Mouse (Mus musculus): Measurements from ENCODE around the gene Thsd7b. TPM values are rescaled to one million over a fixed set of nuclear protein-coding genes. Genes with fewer than 3 reads are reported as not detected.
"Not testable (repeated sequence)": the region's sequence is repeated elsewhere in the genome, so short reads cannot be mapped to it uniquely, and the experiment has no call there.

Gene Thsd7b
- polyA plus RNA-seq, 1 experiment = 0.11 TPM

- DNase-seq = peak; percentile 42
- no peaks in the 10 kb centered on the region for H3K27me3 ChIP-seq (replicated peaks; ENCODE audit: control insufficient read depth, insufficient read depth, low read length)
- H3K4me3 ChIP-seq (ENCODE audit: insufficient read depth, low read depth, low read length) = no peak overlapping the region
- H3K4me1 ChIP-seq (ENCODE audit: control insufficient read depth, insufficient read depth, low read length) = no peaks in the 10 kb centered on the region
- no peaks in the 10 kb centered on the region for H3K36me3 ChIP-seq (ENCODE audit: control insufficient read depth, insufficient read depth, low read length)
- no peak overlapping the region for H3K27ac ChIP-seq (ENCODE audit: insufficient read depth, low read depth, low read length)
- TF ChIP-seq POLR2A (IDR thresholded peaks at IDR 0.05; ENCODE audit: low read depth, low read length) = no peak
- peak; percentile 50 for TF ChIP-seq CTCF (conservative IDR thresholded peaks at IDR 0.05; ENCODE audit: insufficient read depth, insufficient read length, low read depth, low read length)
- 38% methylated on average over 6 of the region's 6 CpGs for WGBS
Observed at GRCm38 (mm10) chr1:130192190-130193028, 919.3 kb downstream of the Thsd7b start.

- H3K27ac ChIP-seq (ENCODE audit: insufficient read depth, low read depth, low read length) = no peak overlapping the region
- DNase-seq = no peak
- TF ChIP-seq CTCF (conservative IDR thresholded peaks at IDR 0.05; ENCODE audit: insufficient read depth, insufficient read length, low read depth, low read length) = no peak
- TF ChIP-seq POLR2A (IDR thresholded peaks at IDR 0.05; ENCODE audit: low read depth, low read length) = no peak
- no peak overlapping the region for H3K4me3 ChIP-seq (ENCODE audit: insufficient read depth, low read depth, low read length)
- no peaks in the 10 kb centered on the region for H3K27me3 ChIP-seq (replicated peaks; ENCODE audit: control insufficient read depth, insufficient read depth, low read length)
- H3K4me1 ChIP-seq (ENCODE audit: control insufficient read depth, insufficient read depth, low read length) = no peaks in the 10 kb centered on the region
- no peaks in the 10 kb centered on the region for H3K36me3 ChIP-seq (ENCODE audit: control insufficient read depth, insufficient read depth, low read length)
- WGBS = 75% methylated on average over 3 of the region's 3 CpGs
Observed at GRCm38 (mm10) chr1:130217404-130217803, 944.3 kb downstream of the Thsd7b start.

GRCm38 (mm10) chr1:130222904-130223303, 949.8 kb downstream of the Thsd7b start:
- Histone ChIP-seq H3K27ac (ENCODE audit: insufficient read depth, low read depth, low read length) (no peak overlapping the region), H3K36me3 (ENCODE audit: control insufficient read depth, insufficient read depth, low read length) (no peaks in the 10 kb centered on the region), H3K4me3 (ENCODE audit: insufficient read depth, low read depth, low read length) (no peak overlapping the region), H3K27me3 (replicated peaks; ENCODE audit: control insufficient read depth, insufficient read depth, low read length) (no peaks in the 10 kb centered on the region), H3K4me1 (ENCODE audit: control insufficient read depth, insufficient read depth, low read length) (no peaks in the 10 kb centered on the region)
- no peak for DNase-seq
- TF ChIP-seq CTCF (conservative IDR thresholded peaks at IDR 0.05; ENCODE audit: insufficient read depth, insufficient read length, low read depth, low read length) = no peak
- no peak for TF ChIP-seq POLR2A (IDR thresholded peaks at IDR 0.05; ENCODE audit: low read depth, low read length)
- 53% methylated on average over 2 of the region's 2 CpGs for WGBS

GRCm38 (mm10) chr1:130245563-130245962, 972.5 kb downstream of the Thsd7b start:
- Histone ChIP-seq H3K4me3 (ENCODE audit: insufficient read depth, low read depth, low read length) (no peak overlapping the region), H3K36me3 (ENCODE audit: control insufficient read depth, insufficient read depth, low read length) (no peaks in the 10 kb centered on the region)

DNA sequence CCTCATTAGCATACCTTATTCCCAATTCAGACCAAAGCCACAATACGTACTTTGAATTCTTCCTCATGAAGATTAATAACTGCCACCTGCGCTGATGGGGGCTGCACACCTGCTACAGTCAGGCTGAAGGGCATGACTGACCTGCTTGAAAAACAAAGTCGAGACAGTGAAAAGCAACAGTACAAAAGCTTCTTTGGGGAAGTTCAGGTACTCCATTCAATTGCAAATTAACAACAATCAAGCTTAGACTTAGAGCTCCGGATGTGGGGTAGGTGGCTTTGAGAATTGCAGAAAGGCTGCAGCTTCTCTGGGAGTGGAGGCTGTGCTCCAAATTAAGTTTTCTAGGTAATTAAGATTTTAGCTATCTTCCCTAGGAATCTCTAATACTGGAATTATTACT, 973.2 kb downstream of the Thsd7b start:
- not testable (repeated sequence) for H3K4me1 ChIP-seq (ENCODE audit: control insufficient read depth, insufficient read depth, low read length); DNase-seq; H3K27me3 ChIP-seq (replicated peaks; ENCODE audit: control insufficient read depth, insufficient read depth, low read length); H3K27ac ChIP-seq (ENCODE audit: insufficient read depth, low read depth, low read length); H3K4me3 ChIP-seq (ENCODE audit: insufficient read depth, low read depth, low read length); H3K36me3 ChIP-seq (ENCODE audit: control insufficient read depth, insufficient read depth, low read length)
- 91% methylated on average over 4 of the region's 4 CpGs for WGBS

More at GRCm38 (mm10) chr1:130245563-130245962, 972.5 kb downstream of the Thsd7b start:
- DNase-seq = no peak
- Histone ChIP-seq H3K27me3 (replicated peaks; ENCODE audit: control insufficient read depth, insufficient read depth, low read length) (no peaks in the 10 kb centered on the region), H3K4me1 (ENCODE audit: control insufficient read depth, insufficient read depth, low read length) (no peaks in the 10 kb centered on the region), H3K27ac (ENCODE audit: insufficient read depth, low read depth, low read length) (no peak overlapping the region)
- TF ChIP-seq CTCF (conservative IDR thresholded peaks at IDR 0.05; ENCODE audit: insufficient read depth, insufficient read length, low read depth, low read length) (no peak), POLR2A (IDR thresholded peaks at IDR 0.05; ENCODE audit: low read depth, low read length) (no peak)
- WGBS = 76% methylated on average over 3 of the region's 3 CpGs

DNA sequence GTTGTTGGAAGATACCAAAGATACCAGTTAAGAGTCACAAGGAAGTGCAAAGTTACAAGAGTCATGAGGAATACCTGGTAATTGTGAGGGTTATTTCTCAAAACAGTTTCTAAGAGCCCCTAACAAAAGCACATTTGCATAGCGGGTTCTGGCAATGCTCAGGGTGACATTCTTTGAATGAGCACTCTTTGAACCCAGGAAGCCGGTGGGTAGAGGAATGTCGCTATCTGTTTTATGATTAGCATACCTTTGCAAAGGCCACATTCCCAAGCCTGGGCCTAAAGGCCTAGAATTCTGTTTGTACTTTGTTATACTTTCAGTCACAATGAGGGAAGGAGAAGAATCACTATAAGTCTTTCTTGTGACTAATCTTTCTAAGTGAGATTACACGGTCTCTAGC, 973.8 kb downstream of the Thsd7b start:
- WGBS = 92% methylated on average over 4 of the region's 4 CpGs
- not testable (repeated sequence) for H3K36me3 ChIP-seq (ENCODE audit: control insufficient read depth, insufficient read depth, low read length); H3K4me3 ChIP-seq (ENCODE audit: insufficient read depth, low read depth, low read length); H3K27ac ChIP-seq (ENCODE audit: insufficient read depth, low read depth, low read length); H3K27me3 ChIP-seq (replicated peaks; ENCODE audit: control insufficient read depth, insufficient read depth, low read length); H3K4me1 ChIP-seq (ENCODE audit: control insufficient read depth, insufficient read depth, low read length); DNase-seq

DNA sequence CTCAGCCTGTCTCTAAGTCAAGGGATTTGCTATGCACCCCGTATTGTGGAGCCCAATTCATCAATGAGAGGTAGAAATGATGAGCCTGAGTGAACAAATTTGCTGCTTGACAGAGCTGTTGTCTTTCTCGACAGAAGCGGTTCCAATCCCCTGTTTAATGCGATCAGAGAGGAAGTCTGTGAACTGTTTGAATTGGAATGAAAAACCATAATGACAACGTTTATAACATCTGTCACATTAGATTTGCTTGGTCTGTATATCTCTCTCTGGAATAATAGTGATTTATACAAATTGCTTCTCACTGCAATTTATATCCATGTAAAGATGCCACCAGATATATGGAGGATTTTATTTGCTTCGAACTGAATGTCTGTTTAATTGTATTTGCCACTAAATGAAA, 988.9 kb downstream of the Thsd7b start:
- Histone ChIP-seq H3K4me1 (ENCODE audit: control insufficient read depth, insufficient read depth, low read length) (no peaks in the 10 kb centered on the region), H3K4me3 (ENCODE audit: insufficient read depth, low read depth, low read length) (no peak overlapping the region), H3K36me3 (ENCODE audit: control insufficient read depth, insufficient read depth, low read length) (no peaks in the 10 kb centered on the region), H3K27ac (ENCODE audit: insufficient read depth, low read depth, low read length) (no peak overlapping the region), H3K27me3 (replicated peaks; ENCODE audit: control insufficient read depth, insufficient read depth, low read length) (no peaks in the 10 kb centered on the region)
- DNase-seq = no peak
- WGBS = 72% methylated on average over 6 of the region's 6 CpGs
- TF ChIP-seq POLR2A (IDR thresholded peaks at IDR 0.05; ENCODE audit: low read depth, low read length) (no peak), CTCF (conservative IDR thresholded peaks at IDR 0.05; ENCODE audit: insufficient read depth, insufficient read length, low read depth, low read length) (no peak)
